Mouse (Mus musculus): ENCODE measurements around the gene Rgp1. TPM values are rescaled to one million over a fixed set of nuclear protein-coding genes. Genes with fewer than 3 reads are reported as not detected.

Gene Rgp1
- polyA plus RNA-seq, 1 experiment: 28.6 TPM

DNA sequence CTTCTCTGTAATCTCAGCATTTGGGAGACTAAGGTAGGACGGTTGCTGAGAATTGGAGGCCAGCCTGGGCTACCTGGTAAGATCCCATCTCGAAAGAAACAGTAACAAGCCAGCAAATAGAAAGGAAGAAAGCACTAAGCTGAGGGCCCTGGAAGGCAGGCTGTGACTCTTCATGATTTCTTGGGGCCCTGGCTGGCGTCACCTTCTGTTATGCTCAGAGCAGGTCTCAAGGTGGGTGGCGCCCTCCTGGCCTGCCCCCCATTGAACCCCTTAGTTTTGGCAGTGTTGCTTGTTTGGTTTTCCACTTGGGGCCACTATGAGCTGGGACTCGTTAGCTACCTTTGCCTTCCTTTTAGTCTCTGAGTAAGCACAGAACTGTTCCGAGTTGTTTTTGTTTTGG, 58.2 kb downstream of the Rgp1 start:
- Histone ChIP-seq H3K79me2 (ENCODE audit: control insufficient read depth, insufficient read depth) (no peaks in the 10 kb centered on the region), H3K4me2 (ENCODE audit: low read depth) (no peak overlapping the region), H3K4me3 (no peak overlapping the region), H3ac (ENCODE audit: control insufficient read depth, insufficient read length) (no peak overlapping the region), H3K27me3 (ENCODE audit: control insufficient read depth, insufficient read depth, insufficient read length) (no peaks in the 10 kb centered on the region), H3K36me3 (ENCODE audit: control insufficient read depth, insufficient read depth) (no peaks in the 10 kb centered on the region)
- TF ChIP-seq TCF3 (IDR thresholded peaks at IDR 0.05; ENCODE audit: insufficient read length, low read depth) (no peak), POLR2AphosphoS2 (IDR thresholded peaks at IDR 0.05; ENCODE audit: insufficient read length, low read depth) (no peak), SRF (IDR thresholded peaks at IDR 0.05; ENCODE audit: control insufficient read depth, insufficient read length, low read depth) (no peak), MYOD1 (IDR thresholded peaks at IDR 0.05; ENCODE audit: control insufficient read depth in 1 of 3, insufficient read length in 2 of 3, low read depth in 2 of 3) (no peak), CEBPB (IDR thresholded peaks at IDR 0.05; ENCODE audit: insufficient read depth, poor library complexity, severe bottlenecking) (no peak), POLR2A (IDR thresholded peaks at IDR 0.05; ENCODE audit: insufficient read length, low read depth) (no peak), USF1 (IDR thresholded peaks at IDR 0.05; ENCODE audit: low read depth) (no peak), TCF12 (IDR thresholded peaks at IDR 0.05; ENCODE audit: insufficient read depth, poor library complexity, severe bottlenecking) (no peak), REST (IDR thresholded peaks at IDR 0.05; ENCODE audit: insufficient read depth, insufficient read length) (no peak), MAX (IDR thresholded peaks at IDR 0.05; ENCODE audit: low read depth) (no peak), MYOG (IDR thresholded peaks at IDR 0.05; ENCODE audit: control insufficient read depth in 1 of 3, insufficient read depth in 1 of 3, insufficient read length in 2 of 3, low read depth in 2 of 3) (no peak), E2F4 (IDR thresholded peaks at IDR 0.05; ENCODE audit: insufficient read depth) (no peak)

Other genes starting within 250 kb of the Rgp1 start
- 28.2 TPM for gene Rusc2, start 196.7 kb upstream of the Rgp1 start, polyA plus RNA-seq (2012; fragmentation: generic; extraction: Trizol)
- gene Fam166b, start 149.6 kb upstream of the Rgp1 start, polyA plus RNA-seq (2012; fragmentation: generic; extraction: Trizol): 0.04 TPM
- gene Tesk1, start 136.8 kb upstream of the Rgp1 start, polyA plus RNA-seq (2012; fragmentation: generic; extraction: Trizol): 40.4 TPM
- gene Cd72, start 124.1 kb upstream of the Rgp1 start, polyA plus RNA-seq (2012; fragmentation: generic; extraction: Trizol): 0.74 TPM
- gene Sit1, start 95.0 kb upstream of the Rgp1 start, polyA plus RNA-seq (2012; fragmentation: generic; extraction: Trizol): not detected
- 111 TPM for gene Ccdc107, start 85.8 kb upstream of the Rgp1 start, polyA plus RNA-seq (2012; fragmentation: generic; extraction: Trizol)
- 5.7 TPM for gene Arhgef39, start 79.0 kb upstream of the Rgp1 start, polyA plus RNA-seq (2012; fragmentation: generic; extraction: Trizol)
- gene Car9, start 71.7 kb upstream of the Rgp1 start, polyA plus RNA-seq (2012; fragmentation: generic; extraction: Trizol): 10.7 TPM
- gene Tpm2, start 55.0 kb upstream of the Rgp1 start, polyA plus RNA-seq (2012; fragmentation: generic; extraction: Trizol): 2,542 TPM
- gene Creb3, start 16.4 kb upstream of the Rgp1 start, polyA plus RNA-seq (2012; fragmentation: generic; extraction: Trizol): 73.9 TPM
- gene Tln1, start 16.0 kb upstream of the Rgp1 start, polyA plus RNA-seq (2012; fragmentation: generic; extraction: Trizol): 225 TPM
- 5.9 TPM for gene Gba2, start 158 bp downstream of the Rgp1 start, polyA plus RNA-seq (2012; fragmentation: generic; extraction: Trizol)
- gene Msmp, start 5.8 kb downstream of the Rgp1 start, polyA plus RNA-seq (2012; fragmentation: generic; extraction: Trizol): not detected
- gene Npr2, start 53.2 kb downstream of the Rgp1 start, polyA plus RNA-seq (2012; fragmentation: generic; extraction: Trizol): 9.1 TPM
- 0.02 TPM for gene Spag8, start 74.9 kb downstream of the Rgp1 start, polyA plus RNA-seq (2012; fragmentation: generic; extraction: Trizol)
- gene Hint2, start 77.8 kb downstream of the Rgp1 start, polyA plus RNA-seq (2012; fragmentation: generic; extraction: Trizol): 99.1 TPM
- 1.7 TPM for gene Tmem8b, start 90.3 kb downstream of the Rgp1 start, polyA plus RNA-seq (2012; fragmentation: generic; extraction: Trizol)
- gene Fam221b, start 90.4 kb downstream of the Rgp1 start, polyA plus RNA-seq (2012; fragmentation: generic; extraction: Trizol): 3.4 TPM
- not detected for gene Olfr70, start 122.1 kb downstream of the Rgp1 start, polyA plus RNA-seq (2012; fragmentation: generic; extraction: Trizol)
- gene Olfr71, start 131.5 kb downstream of the Rgp1 start, polyA plus RNA-seq (2012; fragmentation: generic; extraction: Trizol): not detected
- 0.78 TPM for gene Hrct1, start 148.5 kb downstream of the Rgp1 start, polyA plus RNA-seq (2012; fragmentation: generic; extraction: Trizol)
- 0.02 TPM for gene Spaar, start 151.3 kb downstream of the Rgp1 start, polyA plus RNA-seq (2012; fragmentation: generic; extraction: Trizol)
- not detected for gene Olfr159, start 192.3 kb downstream of the Rgp1 start, polyA plus RNA-seq (2012; fragmentation: generic; extraction: Trizol)
- gene Olfr156, start 245.2 kb downstream of the Rgp1 start, polyA plus RNA-seq (2012; fragmentation: generic; extraction: Trizol): not detected

All from myocyte (in vitro differentiated cells).